Mouse (Mus musculus): ENCODE data around the gene Grhl3.

The Grhl3 gene

DNA sequence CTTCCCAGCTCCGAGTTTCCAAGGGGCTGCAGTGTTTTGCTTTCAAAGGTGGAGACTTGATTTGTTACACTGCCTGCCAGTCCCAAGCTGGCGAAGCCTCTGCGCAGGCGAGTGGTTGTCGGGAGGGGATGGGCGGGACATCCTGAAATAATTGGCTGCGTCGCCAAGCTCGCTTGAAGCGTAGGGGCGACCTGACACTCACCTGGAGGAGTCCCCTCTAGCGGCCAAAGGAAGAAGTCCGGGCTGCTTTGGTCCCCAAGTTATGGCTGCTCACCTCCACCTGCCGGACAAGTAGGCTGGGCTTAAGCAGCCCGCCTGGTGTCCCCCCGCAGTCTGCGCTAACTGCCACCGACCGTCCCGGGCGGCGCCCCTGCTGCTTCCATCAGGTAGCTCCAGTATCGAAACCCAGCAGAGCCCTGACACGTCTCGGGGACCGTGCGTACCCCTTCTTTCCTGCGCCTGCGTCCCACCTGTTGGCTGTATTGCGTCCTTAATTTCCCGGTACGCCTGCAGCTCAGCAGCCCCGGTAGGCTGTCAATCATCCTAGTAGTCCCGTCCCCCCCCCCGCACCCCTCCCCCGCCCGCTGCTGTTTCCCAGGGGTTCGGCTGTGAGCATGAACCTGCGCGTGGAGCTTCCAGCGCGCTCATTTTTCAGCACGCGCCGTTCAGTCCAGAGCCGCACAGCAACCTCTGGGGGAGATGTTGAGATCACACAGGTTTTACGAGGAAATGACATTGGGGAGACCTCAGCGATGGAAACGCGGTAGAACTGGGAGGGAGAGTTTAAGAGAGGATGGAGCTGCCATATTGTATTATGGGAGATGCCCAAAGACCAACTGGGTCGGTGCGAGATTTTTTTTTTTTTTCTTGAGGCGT is 78.7 kb downstream of the Grhl3 start, which contains the start of the genes Stpg1 and Nipal3:
TSS of gene Stpg1 (plus strand) at position 270 of the 876 bp plus-strand sequence.
TSS of gene Nipal3 (minus strand) at position 518 of the 876 bp plus-strand sequence.
- in situ Hi-C loops (cut with MseI, MboI): loop anchor here in 1 of 2 experiments (10.0 kb wide), 1 partner anchor 50 kb away; no protein-coding TSS in a partner anchor

DNA sequence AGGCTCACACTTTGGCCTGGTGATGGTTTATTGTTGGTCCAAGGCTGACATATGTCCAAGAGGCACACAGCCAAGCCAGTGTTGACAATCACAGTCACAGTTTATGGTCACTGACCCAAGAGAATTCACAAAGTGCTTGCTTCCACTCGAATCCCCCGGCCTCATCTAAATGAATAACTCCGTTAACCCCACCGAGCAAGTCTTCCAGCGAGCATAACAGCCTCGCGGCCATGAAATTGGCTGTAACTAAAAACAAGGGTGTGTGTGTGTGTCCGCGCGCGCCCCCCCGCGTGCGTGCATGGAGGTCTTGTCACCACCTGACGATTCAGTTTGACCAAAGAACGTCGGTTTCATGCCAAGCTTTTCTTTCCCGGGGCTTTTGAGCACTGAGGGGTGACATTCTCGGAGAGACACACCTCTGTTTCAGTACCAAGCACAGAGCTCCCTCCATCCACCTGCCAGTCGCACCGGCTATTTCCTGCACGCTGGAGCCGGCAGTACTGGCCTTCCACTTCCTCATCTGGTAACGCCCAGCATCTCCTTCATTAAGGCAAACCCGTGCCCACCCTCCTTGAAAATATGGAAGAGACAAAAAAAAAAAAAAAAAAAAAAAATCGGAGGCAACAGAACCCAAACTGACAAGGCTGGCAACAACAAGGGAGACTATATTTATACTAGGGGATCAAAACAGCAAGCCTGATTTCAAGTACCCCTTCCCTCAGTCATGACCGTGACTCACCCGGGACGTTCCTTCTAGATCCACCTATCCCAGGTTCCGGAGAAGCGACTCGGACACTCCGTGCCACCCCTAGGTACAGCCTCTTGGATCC is 79.5 kb downstream of the Grhl3 start:
- in situ Hi-C loops (cut with MseI, MboI): loop anchor here in 1 of 2 experiments (10.0 kb wide), 1 partner anchor 49 kb away; no protein-coding TSS in a partner anchor

DNA sequence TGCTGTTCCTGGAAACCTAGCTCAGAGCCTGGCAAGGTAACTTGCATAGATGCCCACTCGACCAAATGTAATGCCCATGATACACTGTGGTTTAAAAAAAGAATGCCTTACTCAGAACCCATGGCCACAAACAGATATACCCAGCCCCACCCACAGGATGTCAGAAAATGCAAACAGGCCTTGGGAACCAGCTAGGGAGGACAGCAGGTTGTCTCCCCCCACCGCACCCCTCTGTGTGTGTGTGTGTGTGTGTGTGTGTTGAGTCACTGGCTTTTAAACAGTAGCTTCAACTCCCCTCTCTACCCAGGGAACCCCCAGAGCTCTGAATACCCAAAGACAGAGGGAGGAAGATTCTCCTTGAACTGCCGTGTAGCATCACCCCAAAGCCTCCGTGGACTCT is 80.2 kb downstream of the Grhl3 start:
- in situ Hi-C loops (cut with MseI, MboI): loop anchor here in 1 of 2 experiments (10.0 kb wide), 1 partner anchor 48 kb away; no protein-coding TSS in a partner anchor

Data from mouse trophoblast stem cell (cell line).